Mouse (Mus musculus): Measurements from ENCODE around the gene Glud1.
"Not testable (repeated sequence)": the region's sequence is repeated elsewhere in the genome, so short reads cannot be mapped to it uniquely, and the experiment has no call there.

The Glud1 gene

GRCm38 (mm10) chr14:34353326-34353725 lies 42.8 kb downstream of the Glud1 start:
- DNase-seq: no peak

GRCm38 (mm10) chr14:34354456-34354855 lies 43.9 kb downstream of the Glud1 start:
- peak; percentile 39 to 87 for DNase-seq

DNA sequence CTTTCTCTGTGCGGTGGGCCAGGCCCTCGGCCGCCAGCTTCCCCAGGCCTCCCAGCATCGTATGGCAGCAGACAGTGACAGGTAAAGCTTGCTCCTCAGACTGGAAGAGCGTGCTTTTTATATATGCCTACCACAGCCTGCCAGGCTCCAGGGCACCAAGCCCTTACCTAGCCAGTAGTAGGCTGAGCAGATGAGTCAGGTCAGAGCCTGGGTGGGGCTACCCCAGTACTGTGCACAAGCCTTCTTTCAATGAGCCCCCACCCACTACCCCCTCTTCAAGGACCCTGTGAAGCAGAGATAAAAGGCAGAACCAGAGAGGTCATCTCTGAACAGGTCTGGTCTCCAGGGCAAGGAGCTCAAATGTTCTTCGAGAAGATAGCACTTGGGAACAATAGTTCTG lies 44.8 kb downstream of the Glud1 start, which contains the start of gene Fam25c:
Fam25c (minus strand) TSS at position 133 of the 400 bp plus-strand sequence.
- DNase-seq: no peak

GRCm38 (mm10) chr14:34357671-34358455 lies 47.3 kb downstream of the Glud1 start:
- peak; percentile 86 to 94 for DNase-seq

- no peak for DNase-seq
Observed at GRCm38 (mm10) chr14:34359676-34360244, 49.2 kb downstream of the Glud1 start.

GRCm38 (mm10) chr14:34360251-34360650 lies 49.7 kb downstream of the Glud1 start:
- peak; percentile 49 to 72 for DNase-seq

- DNase-seq: no peak
Observed at GRCm38 (mm10) chr14:34362135-34362534, 51.6 kb downstream of the Glud1 start.

GRCm38 (mm10) chr14:34362726-34363445 lies 52.4 kb downstream of the Glud1 start:
- DNase-seq: peak; percentile 81 to 88

DNA sequence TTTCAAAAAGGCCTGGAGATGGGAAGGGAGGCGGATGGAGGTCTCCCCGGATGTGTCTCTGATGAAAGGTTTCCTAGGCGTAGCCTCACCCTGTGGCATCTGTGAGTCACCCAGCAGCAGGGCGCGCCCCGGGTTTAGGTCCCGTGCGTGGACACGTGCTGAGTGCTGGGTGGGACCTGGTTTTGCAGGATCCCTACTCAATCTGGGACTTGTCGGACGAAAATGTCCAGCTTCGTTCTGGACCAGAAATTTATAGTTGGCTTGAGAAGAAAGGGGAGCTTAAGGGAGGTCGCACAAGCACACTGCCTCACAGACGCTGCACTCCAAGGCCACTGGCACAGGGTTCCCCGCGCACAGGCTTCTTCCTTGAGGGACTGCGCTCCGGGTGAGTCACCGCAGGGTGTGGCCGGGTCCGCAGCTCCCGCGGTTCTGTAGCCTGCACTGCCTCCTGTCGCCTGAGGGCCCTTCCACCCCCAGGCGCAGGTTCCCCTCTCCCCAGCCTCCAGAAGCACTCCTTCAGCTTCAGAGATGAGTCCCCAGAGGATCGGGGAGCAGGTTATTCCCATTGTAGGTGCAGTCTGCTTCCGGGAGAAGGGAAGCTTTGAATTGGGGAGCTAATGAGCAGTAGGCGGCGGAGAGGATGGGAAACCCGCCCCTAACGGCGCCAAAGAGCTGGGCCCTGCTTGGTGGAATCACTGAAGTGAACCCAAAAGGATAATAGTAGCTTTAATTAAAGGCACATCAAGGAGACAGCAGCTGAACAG lies 53.1 kb downstream of the Glud1 start:
- peak; percentile 69 to 89 for DNase-seq

DNA sequence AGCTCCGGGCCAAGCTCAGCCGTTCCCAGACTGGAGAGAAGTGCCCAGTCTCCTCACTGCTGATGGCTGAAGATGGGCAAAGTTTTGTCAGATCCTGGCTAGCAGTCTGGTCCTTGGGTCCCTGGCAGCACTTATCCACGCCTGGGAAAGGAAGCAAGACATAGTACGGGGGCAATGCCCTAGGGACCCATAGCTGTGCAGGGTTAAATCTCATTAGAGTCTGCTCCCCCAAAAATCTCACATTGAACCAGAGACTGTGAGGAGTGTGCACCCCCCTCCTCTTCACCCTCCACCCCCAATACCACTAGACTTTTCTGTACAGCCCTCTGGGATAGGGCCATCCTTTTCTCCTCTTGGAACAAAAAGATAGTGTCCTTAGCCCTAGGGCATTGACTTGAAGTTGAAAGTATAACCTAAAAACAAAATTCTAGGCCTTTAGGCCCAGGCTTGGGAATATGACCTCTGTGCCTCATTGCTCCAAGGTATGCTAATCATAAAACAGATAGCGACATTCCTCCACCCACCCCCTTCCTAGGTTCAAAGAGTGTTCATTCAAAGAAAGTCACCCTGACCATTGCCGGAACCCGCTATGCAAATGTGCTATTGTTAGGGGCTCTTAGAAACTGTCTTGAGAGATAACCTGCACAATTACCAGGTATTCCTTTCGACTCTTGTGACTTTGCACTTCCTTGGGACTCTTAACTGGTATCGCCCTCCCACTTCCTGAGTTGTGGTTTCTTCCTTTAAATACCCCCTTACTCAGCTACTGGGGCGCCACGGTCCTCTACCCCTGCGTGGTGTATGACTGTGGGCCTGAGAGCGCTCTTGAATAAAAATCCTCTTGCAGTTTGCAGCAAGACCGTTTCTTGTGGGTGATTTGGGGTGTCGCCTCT lies 54.0 kb downstream of the Glud1 start:
- not testable (repeated sequence) for DNase-seq

GRCm38 (mm10) chr14:34365147-34365507 lies 54.6 kb downstream of the Glud1 start:
- no peak for DNase-seq

DNA sequence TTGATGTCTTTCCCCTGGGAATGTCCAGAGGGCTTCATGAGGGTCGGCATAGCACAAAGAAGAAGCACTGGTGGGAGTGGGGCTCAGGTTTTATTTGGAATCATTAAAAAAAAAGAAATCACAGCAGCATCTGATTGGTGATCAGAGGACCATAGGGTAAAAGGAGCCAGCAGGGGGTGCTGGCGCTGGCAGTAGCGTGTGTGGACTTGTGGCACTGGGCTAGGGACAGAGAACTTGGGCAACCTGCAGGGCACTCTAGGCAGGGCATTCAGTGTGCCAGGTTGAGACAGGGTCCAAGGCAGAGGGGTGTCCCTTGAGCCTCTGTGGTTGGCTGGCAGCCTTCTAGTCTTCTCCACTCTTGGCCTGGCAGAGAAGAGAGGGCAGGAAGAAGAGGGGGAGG lies 59.7 kb downstream of the Glud1 start:
- no peak for DNase-seq

GRCm38 (mm10) chr14:34370921-34371320 lies 60.4 kb downstream of the Glud1 start:
- no peak for DNase-seq

GRCm38 (mm10) chr14:34371763-34372162 lies 61.2 kb downstream of the Glud1 start:
- DNase-seq: no peak

DNA sequence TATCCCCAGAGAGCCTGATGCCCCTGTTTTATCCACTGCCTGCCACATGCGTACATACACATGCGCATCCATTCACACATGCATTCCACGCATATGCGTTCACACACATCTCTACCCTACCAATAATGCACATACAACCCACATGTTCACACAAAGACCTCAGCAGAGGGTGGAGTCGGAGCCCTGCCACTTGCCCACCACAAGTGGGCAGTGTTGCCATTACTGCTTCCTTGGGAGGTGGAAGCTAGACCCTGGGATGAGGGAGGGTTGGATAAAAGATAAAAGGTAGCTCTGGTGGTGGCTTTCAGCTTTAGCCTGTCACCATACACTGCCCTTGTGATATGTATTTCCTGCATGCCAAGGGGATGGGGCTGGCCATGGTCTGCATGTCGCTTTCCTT lies 62.1 kb downstream of the Glud1 start:
- peak in 1 of 2 experiments; percentile 64 for DNase-seq

DNA sequence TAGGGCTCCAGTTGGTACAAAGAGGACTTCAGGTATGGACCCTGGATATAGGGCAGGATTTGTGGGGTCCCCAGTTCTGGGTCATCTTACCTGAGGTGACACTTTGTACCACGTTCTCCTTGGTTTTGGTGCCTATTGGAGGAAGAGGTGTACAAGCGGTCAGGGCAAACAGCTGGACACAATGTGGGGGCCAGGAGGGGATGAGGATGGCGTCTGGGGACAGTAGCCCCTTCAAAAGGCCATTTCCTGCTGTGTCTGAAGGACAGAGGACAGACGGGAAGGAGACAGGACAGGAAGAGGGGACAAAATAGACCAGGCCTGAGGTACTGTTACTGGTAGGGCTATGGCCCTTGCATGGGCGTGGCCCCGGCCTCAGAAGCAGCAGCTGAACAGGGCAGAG lies 63.1 kb downstream of the Glud1 start:
- DNase-seq: no peak

DNA sequence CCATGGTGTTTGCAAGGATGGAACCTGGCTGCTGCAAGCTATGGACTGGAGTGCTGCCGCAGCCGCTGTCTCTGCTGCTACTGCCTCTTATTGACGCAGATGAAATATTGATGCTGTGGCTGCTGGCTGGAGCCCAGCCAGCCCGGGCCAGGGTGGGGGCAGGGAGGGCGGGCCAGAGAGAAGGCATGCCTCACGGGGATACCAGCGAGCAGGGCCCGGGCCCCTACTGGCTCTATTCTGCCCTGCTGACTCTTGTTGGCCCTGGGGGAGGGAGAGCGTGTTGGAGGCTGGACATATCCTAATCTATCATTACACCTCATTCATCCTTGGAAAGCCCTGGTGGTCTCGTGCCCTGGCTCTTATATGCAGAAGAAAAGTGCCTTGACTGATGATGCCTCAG lies 64.0 kb downstream of the Glud1 start, which contains the start of gene Sncg:
Sncg (minus strand) TSS at position 213 of the 400 bp plus-strand sequence.
- DNase-seq: no peak

DNA sequence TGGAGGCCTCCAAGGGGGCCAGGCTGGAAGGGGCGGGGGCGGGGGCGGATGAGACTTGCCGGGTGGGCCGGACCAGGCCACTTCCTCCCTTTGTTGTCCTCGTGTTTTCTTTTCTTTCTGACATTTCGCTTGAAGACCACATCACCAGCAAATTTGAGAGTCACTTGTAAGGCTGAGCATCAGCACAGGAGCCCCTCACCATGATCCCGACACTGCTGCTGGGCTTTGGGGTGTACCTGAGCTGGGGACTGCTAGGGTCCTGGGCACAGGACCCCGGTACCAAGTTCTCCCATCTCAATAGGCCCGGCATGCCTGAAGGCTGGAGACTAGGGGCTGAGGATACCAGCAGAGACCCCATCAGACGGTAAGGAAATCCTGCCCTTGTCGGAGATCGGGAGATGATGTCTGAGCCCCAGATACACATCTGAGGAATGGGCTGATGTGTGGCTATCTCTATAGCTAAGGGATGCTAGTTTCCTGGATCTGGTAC lies 64.9 kb downstream of the Glud1 start, which contains the start of gene Mmrn2:
Mmrn2 (plus strand) TSS at position 51 of the 490 bp plus-strand sequence.
- DNase-seq: no peak

- DNase-seq: no peak
Observed at GRCm38 (mm10) chr14:34375941-34376340, 65.4 kb downstream of the Glud1 start.

GRCm38 (mm10) chr14:34377121-34377520 lies 66.6 kb downstream of the Glud1 start:
- no peak for DNase-seq

- DNase-seq: peak; percentile 70 to 84
Observed at GRCm38 (mm10) chr14:34378560-34379331, 68.2 kb downstream of the Glud1 start.
